Mouse (Mus musculus): Measurements from ENCODE around the gene Ptrhd1.

- TF ChIP-seq GATA1 (IDR thresholded peaks at IDR 0.05; ENCODE audit: borderline replicate concordance, low read length) (no peak), FLI1 (IDR thresholded peaks at IDR 0.05; ENCODE audit: low read length) (no peak)
Measured at GRCm38 (mm10) chr12:4208405-4209133, 25.3 kb upstream of the Ptrhd1 start.

Data from megakaryocyte, embryonic 14.5 days (primary cell).